Mouse (Mus musculus): ENCODE measurements around the gene Ipmk. TPM values are rescaled to one million over a fixed set of nuclear protein-coding genes. Genes with fewer than 3 reads are reported as not detected.
A peak's percentile ranks its signal among the peaks of the same experiment; 100 is the strongest.
"Not testable (repeated sequence)": the region's sequence is repeated elsewhere in the genome, so short reads cannot be mapped to it uniquely, and the experiment has no call there.

The Ipmk gene
- total RNA-seq, 2 experiments from 2014 or later = 12.9 to 14.4 TPM

DNA sequence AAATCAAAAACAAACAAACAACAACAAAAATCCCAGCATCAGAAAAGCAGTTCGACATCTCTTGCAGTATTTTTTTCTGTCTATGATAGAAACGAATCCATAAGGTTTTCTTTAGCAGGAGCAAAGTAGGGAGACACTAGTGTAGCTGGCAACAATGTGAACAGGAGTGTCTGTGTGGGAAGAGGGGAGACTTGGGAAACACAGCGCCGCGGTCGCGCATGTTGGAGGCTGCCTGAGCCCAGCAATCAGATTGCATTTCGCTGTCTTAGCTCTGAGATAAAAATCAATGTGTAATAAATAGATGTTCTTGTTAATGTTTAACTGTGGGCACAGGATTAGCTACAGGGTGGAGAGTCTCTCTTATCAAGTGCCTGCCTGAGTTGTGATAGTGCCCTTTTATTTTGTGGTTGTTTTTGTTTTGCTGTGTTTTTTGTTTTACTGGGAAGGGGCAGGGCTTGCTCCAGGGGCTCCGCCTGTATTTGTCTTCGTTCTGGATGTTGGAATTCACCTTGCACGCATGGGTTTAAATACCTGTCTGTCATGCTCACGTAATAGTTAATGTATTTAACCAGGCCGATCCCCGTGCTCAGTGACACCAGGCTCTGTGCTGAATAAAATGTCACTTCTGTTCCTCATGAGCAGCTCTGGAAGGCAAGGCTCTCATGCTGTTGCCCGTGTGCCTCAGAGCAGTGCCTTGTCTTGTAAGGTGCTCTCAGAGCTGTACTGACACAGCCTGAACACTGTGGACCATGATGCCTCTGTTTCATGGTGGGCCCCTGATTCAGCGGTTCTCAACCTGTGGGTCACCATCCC is 20.8 kb downstream of the Ipmk start:
- DNase-seq (ENCODE audit: low spot score in 2 of 2) = no peak

- DNase-seq (ENCODE audit: low spot score in 2 of 2) = no peak
Measured at GRCm38 (mm10) chr10:71369466-71369865, 21.9 kb downstream of the Ipmk start.

GRCm38 (mm10) chr10:71371881-71372280 is 24.3 kb downstream of the Ipmk start:
- DNase-seq (ENCODE audit: low spot score in 2 of 2) = no peak

DNA sequence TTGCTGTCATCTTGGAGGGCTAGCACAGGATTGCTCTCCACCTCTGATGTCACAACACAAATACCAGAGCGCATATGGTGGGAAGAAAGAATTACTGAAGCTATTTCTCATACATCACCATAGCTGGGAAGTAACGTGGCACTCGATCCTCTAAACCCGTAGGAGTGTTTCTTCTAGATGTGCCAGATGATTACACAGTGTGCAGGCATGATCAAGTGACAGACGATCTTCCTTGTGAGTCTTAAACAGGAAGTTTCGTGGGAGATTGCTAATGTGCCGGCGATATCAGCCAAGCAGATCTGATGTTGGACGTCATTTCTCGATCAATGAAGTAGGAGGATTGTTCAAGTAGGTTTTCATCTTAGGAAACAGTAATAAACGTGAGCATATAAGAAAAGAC is 26.1 kb downstream of the Ipmk start:
- DNase-seq (ENCODE audit: low spot score in 2 of 2) = no peak

- DNase-seq (ENCODE audit: low spot score in 2 of 2) = no peak
Measured at GRCm38 (mm10) chr10:71376014-71376413, 28.5 kb downstream of the Ipmk start.

DNA sequence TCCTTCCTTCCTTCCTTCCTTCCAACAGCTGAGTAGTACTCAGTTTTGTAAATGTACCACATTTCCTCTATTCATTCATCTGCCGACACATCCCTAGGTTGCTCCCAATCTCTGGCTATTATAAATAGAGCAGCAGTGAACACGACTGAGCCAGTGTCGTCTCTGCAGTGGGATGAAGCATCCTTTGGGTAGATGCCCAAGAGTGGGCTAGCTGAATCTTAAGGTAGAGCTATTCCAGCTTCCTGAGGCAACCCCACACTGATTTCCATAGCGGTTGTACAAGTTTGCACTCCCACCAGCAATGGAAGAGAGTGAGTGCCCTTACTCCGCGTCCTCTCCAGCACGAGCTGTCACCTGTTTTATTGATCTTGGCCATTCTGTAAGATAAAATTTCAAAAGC is 32.8 kb downstream of the Ipmk start:
- DNase-seq (ENCODE audit: low spot score in 2 of 2) = no peak

GRCm38 (mm10) chr10:71381471-71382033 is 34.0 kb downstream of the Ipmk start:
- DNase-seq (ENCODE audit: low spot score in 2 of 2) = no peak

DNA sequence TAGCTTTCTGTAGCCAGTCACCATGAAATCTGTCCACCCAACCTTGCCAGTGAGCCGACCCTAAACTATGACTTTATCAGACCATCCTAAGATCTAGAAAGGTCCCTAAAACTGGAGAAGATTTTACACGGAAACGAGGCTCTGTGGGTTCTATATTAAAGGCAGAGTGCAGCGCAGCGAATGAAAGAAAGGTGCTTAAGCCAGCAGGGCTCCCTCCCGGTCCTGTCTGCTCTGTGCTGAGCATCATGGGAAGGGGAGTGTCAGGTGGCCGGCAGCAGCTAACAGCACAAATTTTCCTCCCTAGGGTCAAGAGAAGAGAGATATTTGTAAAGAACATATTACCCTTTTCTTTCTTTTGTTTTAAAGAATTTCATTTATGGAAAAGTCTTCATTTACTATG is 34.5 kb downstream of the Ipmk start:
- DNase-seq (ENCODE audit: low spot score in 2 of 2) = no peak

DNA sequence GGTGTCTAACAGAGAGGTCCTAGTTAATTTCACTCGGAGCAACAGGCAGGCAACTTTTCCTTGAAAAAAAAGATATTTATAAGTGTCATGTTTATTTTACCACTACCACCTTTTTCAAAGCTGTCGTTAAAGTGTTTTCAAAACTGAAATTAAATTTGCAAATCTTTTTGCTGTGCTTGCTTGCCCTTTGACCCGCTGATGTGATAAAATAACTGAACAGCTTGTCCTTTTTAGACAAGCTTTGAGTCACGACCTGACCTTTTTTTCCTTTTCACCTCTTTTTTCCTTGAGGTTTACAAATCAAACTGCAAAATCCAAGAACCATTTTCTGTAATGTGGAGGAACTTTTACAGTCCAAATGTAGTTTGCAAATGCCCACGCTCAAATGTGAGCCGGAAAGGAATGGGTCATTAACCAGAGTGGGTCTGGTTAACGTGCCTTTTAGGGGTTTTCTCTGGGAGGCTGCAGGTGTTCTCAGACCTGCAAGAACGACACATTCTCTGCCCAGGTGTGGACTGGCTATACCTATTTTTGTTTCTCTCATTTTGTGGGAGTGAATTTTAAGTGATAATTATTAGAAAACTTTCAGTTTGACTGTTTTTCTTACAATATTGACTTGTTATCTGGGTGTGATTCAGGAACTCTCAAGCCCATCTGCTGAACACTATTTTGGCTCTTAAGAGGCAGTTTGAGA is 35.4 kb downstream of the Ipmk start:
- no peak for DNase-seq (ENCODE audit: low spot score in 2 of 2)

DNA sequence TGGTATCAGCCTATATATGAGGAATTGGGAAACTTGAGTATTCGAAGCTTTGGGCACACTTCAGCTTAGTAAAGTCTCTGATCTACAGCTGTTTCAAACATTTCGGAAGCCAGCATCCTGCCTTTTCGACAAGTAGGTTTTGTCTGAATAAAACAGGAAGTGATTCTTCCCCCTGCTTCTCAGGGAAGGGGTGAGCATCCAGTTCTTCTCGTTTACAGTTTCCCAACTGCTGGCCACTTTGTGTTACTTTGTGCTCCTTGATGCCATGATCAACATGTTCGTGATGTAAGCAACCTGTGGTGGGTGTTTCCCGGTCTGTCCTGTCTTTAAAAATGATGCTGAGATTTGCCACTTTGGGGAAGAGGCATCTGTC is 36.0 kb downstream of the Ipmk start:
- DNase-seq (ENCODE audit: low spot score in 2 of 2) = not testable (repeated sequence)

- DNase-seq (ENCODE audit: low spot score in 2 of 2) = no peak
Measured at GRCm38 (mm10) chr10:71384159-71385044, 36.8 kb downstream of the Ipmk start.

DNA sequence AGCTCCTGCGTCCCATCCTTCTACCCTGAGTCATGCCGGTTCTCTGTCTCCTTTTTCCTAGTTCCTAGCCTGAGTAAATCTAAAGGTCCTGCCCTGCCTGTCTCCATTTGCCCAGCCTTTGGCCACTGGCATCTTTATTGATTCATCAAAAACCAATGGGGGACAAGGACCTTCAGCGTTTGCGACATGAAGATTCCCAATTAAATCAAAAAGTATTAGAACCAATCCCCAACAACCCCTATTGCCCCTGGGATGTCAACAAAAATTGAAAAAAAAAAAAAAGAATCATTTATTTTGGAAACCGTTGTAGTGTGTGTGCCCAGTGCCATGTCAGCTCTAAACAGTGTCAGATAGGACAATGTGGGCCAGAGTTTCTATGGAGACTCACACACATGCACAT is 41.7 kb downstream of the Ipmk start:
- no peak for DNase-seq (ENCODE audit: low spot score in 2 of 2)

DNA sequence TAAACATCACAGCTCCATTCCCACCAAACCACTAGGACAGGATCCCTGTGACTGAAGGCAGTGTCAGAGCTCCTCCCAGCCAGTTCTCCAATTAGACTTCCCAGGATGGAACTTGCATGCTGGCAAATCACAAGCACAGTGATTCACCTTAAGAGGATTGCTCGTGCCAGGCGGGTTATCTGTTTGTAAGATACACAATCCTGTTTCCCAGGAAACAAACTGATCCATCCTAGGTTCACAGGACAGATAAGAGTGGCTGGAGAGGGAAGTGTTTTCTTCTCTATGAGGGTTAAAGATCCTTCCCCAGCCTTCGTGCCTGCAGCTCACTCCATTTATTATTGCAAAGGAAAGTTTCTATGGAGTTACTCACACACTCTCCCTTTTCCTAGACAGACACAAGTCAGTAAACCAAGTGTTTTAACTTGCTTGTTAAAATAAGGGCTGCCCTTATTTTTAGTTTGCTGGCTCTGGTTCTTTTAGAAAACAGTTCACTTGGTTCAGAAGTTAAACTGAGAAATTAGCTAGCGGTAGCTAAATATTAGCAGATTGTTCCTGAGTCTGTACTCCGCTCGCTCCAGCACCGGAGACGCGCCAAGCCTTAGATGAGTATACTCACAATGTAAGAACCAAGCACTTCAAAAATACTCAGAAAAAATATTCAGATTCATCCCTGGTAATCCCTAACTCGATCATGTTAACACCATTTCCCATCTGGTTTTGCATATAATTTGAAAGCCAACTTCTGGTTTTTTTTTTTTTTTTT is 51.0 kb downstream of the Ipmk start:
- no peak for DNase-seq (ENCODE audit: low spot score in 2 of 2)

GRCm38 (mm10) chr10:71399399-71399798 is 51.8 kb downstream of the Ipmk start:
- DNase-seq (ENCODE audit: low spot score in 2 of 2) = no peak

DNA sequence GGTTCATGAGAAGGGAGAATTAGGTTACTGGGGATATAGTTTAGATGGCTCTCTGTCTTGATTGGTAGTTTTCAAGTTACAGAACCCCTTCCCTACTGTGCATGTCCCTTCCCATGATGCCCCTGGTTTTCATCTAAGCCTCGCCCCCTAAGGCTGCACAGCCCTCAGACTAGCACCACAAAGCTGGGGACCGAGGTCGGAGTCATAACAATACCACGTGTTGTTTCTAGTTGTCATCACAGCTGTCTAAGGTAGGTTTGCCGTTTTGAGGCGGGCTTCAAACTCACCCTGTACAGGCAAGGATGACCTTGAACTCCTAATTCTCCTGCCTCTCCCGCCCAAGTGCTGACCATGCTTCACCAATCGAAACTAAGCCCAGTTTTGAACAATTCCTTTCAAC is 52.4 kb downstream of the Ipmk start:
- DNase-seq (ENCODE audit: low spot score in 2 of 2) = no peak

GRCm38 (mm10) chr10:71400818-71401646 is 53.5 kb downstream of the Ipmk start:
- peak in 1 of 2 experiments; percentile 23 for DNase-seq (ENCODE audit: low spot score in 2 of 2)

DNA sequence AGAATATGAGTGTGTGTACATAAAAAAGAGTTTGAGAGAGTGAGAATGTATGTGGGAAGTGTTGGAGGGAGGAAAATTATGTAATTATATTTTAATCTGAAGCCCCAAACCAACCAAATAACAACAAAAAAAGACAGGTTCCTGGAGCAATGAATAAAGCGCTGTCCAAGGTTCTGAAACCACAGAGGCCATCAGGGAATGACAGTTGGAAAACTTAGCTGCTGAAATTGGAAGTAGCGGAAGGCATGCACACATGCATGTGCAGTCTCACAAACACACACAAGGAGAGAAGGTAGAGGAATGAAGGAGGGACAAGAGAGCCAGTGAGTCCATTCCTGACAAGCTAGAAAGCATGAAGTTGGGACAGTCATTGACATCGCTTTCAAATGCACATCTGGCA is 56.1 kb downstream of the Ipmk start:
- no peak for DNase-seq (ENCODE audit: low spot score in 2 of 2)

DNA sequence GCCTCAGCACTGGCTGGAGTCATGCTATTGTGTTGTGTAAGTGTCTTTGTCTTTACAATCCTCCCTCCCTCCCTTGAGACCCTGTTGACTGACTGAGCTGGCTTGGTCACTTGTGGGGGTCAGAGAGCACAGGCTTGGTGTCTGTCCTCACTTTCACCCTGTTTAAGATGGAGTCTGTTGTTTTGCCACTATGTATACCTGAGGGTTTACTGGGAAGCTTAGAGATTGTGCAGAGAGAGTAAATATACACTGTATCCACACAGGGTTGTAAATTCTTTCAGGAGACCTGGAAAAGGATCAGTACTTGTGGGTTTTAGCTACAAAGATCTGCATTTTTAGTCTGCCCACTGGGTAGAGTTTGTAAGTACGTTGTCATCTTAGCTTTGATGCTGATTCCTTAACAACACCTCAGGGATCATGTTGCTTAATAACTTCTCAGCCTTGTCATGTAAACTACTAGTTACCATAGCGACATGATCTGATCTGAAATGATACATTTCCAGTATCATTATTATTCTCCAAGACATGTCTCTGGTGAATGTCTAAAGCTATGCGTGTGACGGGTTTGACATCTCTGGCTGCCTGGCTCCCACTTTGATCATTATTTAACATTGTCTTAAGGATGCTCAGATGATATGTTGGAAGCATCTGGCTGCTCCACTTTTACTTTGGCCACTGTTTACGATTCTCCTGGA is 58.1 kb downstream of the Ipmk start:
- no peak for DNase-seq (ENCODE audit: low spot score in 2 of 2)

- DNase-seq (ENCODE audit: low spot score in 2 of 2) = no peak
Measured at GRCm38 (mm10) chr10:71409948-71410347, 62.4 kb downstream of the Ipmk start.

Measured in adrenal gland, adult 18-20 months (tissue).